Mouse (Mus musculus): ENCODE results near the gene Pdk1. TPM values are rescaled to one million over a fixed set of nuclear protein-coding genes. Genes with fewer than 3 reads are reported as not detected.

The Pdk1 gene
- polyA plus RNA-seq, 1 experiment from 2014 or later = 43.6 TPM

DNA sequence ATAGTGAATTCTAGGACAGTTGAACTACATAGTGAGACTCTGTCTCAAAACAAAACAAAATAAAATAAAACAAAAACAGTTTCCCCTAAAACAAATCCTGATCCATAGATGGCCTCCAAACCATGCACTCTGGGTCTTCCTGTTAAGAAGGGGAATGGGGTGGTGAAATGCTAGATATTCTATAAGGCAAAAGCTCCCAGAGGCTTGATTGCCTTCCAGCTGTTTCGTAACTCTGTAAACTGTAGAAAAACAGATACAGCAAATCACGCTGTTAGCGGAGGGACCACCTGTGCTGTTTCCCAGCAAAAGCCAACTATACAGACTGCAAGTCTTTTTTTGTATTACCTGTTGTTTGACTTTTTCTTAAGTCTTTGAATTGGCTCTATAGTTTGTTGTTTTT lies 6.0 kb upstream of the Pdk1 start:
- Histone ChIP-seq H3K4me2 (ENCODE audit: low read depth, low read length, severe bottlenecking) (no peak overlapping the region), H3K9ac (ENCODE audit: low read length) (no peak overlapping the region), H3K9me3 (ENCODE audit: control insufficient read depth, low read length) (no peaks in the 10 kb centered on the region), H3K27me3 (ENCODE audit: control insufficient read depth, insufficient read depth, low read length) (no peaks in the 10 kb centered on the region), H3K36me3 (ENCODE audit: control insufficient read depth, insufficient read depth, low read length) (no peaks in the 10 kb centered on the region), H3K4me3 (ENCODE audit: low read depth, low read length) (no peak overlapping the region), H3K27ac (ENCODE audit: low read depth, low read length) (no peak overlapping the region), H3K4me1 (replicated peaks; ENCODE audit: control insufficient read depth, insufficient read depth, low read length) (no peaks in the 10 kb centered on the region)
- DNase-seq (ENCODE audit: low spot score) = no peak
- ATAC-seq (replicated peaks; ENCODE audit: low FRiP score) = no peak
- WGBS = 88% methylated on average over 3 of the region's 3 CpGs

DNA sequence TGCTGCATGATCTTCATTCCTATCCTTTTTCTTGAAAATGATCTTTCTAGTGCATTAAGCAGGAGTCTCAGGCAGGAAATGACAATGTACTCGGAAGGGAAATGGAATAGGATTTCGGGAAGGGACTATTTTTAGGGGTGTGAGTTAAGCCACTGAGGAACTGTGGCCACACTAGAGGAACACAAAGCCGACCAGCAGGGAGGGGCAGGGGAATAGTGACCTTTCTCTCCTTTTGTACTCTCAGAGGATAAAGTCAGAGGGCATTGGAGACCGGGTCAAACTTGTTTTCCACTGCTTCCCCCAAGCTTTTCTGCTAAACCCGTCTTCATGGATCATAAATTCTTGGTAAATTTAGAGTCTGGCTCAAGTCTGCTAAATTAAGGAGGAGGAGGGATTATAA lies 5.5 kb upstream of the Pdk1 start:
- no peak overlapping the region for H3K4me2 ChIP-seq (ENCODE audit: low read depth, low read length, severe bottlenecking)
- DNase-seq (ENCODE audit: low spot score) = no peak
- no peak overlapping the region for H3K9ac ChIP-seq (ENCODE audit: low read length)
- H3K4me1 ChIP-seq (replicated peaks; ENCODE audit: control insufficient read depth, insufficient read depth, low read length) = no peaks in the 10 kb centered on the region
- H3K9me3 ChIP-seq (ENCODE audit: control insufficient read depth, low read length) = no peaks in the 10 kb centered on the region
- no peak for ATAC-seq (replicated peaks; ENCODE audit: low FRiP score)
- H3K4me3 ChIP-seq (ENCODE audit: low read depth, low read length) = no peak overlapping the region
- 8% methylated on average over 5 of the region's 5 CpGs for WGBS
- no peaks in the 10 kb centered on the region for H3K36me3 ChIP-seq (ENCODE audit: control insufficient read depth, insufficient read depth, low read length)
- no peak overlapping the region for H3K27ac ChIP-seq (ENCODE audit: low read depth, low read length)
- no peaks in the 10 kb centered on the region for H3K27me3 ChIP-seq (ENCODE audit: control insufficient read depth, insufficient read depth, low read length)

DNA sequence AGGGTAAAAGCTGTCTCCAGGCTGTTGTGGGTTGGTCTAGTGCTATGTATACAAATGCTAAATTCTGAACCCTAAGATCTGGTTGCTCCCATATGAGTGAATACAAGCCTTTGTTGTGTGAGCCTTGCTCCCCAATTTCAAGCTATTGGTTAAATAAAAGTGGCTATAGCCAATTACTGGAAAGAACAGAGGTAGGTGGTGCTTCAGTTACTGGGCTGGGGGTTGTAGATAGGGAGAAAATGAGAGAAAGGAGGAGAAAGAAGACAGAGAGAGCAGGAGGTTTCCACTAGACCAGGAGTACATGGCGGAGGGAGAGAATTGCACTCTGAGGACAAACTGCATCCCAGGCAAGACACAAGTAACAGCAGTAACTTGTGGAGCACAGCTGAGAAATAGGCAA lies 4.8 kb upstream of the Pdk1 start:
- Histone ChIP-seq H3K4me2 (ENCODE audit: low read depth, low read length, severe bottlenecking) (no peak overlapping the region), H3K36me3 (ENCODE audit: control insufficient read depth, insufficient read depth, low read length) (no peaks in the 10 kb centered on the region), H3K9me3 (ENCODE audit: control insufficient read depth, low read length) (no peaks in the 10 kb centered on the region), H3K9ac (ENCODE audit: low read length) (no peak overlapping the region), H3K27ac (ENCODE audit: low read depth, low read length) (no peak overlapping the region), H3K27me3 (ENCODE audit: control insufficient read depth, insufficient read depth, low read length) (no peaks in the 10 kb centered on the region), H3K4me3 (ENCODE audit: low read depth, low read length) (no peak overlapping the region), H3K4me1 (replicated peaks; ENCODE audit: control insufficient read depth, insufficient read depth, low read length) (no peaks in the 10 kb centered on the region)
- WGBS = 90% methylated on average over 1 of the region's 1 CpGs
- ATAC-seq (replicated peaks; ENCODE audit: low FRiP score) = no peak
- DNase-seq (ENCODE audit: low spot score) = no peak

DNA sequence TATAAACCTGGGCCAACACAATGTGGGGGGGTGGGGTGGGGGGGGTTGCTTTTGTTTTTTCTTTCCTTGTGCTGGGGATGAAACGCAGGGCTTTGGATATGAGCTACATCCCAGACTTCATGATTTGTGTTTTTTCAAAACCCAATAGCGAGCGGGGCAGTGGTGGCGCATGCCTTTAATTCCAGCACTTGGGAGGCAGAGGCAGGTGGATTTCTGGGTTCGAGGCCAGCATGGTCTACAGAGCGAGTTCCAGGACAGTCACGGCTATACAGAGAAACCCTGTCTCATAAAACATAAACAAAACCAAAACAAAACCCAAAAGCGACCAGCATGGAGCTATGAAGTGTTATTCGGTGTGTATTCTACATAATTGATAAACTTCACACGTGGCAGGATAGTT lies 883 bp upstream of the Pdk1 start:
- WGBS = 88% methylated on average over 10 of the region's 10 CpGs
- H3K4me1 ChIP-seq (replicated peaks; ENCODE audit: control insufficient read depth, insufficient read depth, low read length) = peaks cover 2% of the 10 kb centered on the region; the same call in 1 of the 2 replicates
- DNase-seq (ENCODE audit: low spot score) (no peak), ATAC-seq (replicated peaks; ENCODE audit: low FRiP score) (no peak)
- no peaks in the 10 kb centered on the region for H3K27me3 ChIP-seq (ENCODE audit: control insufficient read depth, insufficient read depth, low read length)
- H3K4me2 ChIP-seq (ENCODE audit: low read depth, low read length, severe bottlenecking) = peak overlapping the region; percentile 93; the same call in 1 of the 2 replicates
- H3K9ac ChIP-seq (ENCODE audit: low read length) = no peak overlapping the region
- no peak overlapping the region for H3K27ac ChIP-seq (ENCODE audit: low read depth, low read length)
- no peaks in the 10 kb centered on the region for H3K36me3 ChIP-seq (ENCODE audit: control insufficient read depth, insufficient read depth, low read length)
- no peaks in the 10 kb centered on the region for H3K9me3 ChIP-seq (ENCODE audit: control insufficient read depth, low read length)
- no peak overlapping the region; the same call in 1 of the 2 replicates for H3K4me3 ChIP-seq (ENCODE audit: low read depth, low read length)

DNA sequence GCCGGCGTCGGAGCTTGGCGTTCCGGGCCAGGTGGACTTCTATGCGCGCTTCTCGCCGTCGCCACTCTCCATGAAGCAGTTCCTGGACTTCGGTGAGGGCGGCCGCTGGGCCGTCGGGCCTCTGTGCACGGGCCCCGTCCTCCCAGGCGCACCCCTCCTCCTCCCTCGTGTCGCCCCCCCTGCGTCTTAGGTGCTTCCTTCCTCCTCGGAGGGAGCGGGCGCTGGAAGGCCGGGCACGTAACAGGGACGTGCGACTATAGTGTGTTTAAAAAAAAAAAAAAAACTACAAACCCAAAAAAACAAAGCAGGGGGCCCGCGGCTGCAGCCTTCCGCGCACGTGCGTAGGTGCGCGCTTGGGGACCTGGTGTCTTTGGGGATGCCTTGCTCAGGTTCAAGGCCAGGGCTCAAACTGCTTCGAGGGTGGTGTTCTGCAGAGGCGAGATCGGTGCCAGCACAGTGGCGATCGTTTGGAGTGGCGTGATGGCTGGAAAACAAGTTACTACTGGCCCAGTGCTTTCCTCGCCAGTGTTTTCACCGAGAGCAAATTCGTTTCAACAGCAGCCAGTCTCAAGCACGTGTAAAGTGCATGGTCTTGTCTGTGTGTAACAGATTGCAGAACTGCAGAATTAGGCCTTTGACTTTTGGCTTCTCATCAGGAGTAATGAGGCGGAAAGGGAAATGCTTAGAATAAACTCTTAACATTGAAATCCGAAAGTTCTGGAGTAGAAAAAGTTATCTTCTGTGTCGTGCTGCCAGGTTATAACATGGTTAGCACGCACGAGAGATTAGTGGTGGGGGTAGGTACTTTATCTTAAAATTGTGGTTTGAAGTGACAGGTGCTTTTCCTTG lies 674 bp downstream of the Pdk1 start:
- ATAC-seq (replicated peaks; ENCODE audit: low FRiP score) (peak; percentile 2; the same call in 1 of the 2 replicates), DNase-seq (ENCODE audit: low spot score) (no peak)
- Histone ChIP-seq H3K27ac (ENCODE audit: low read depth, low read length) (peak overlapping the region; percentile 57; the same call in 1 of the 2 replicates), H3K4me2 (ENCODE audit: low read depth, low read length, severe bottlenecking) (peak overlapping the region; percentile 93), H3K9me3 (ENCODE audit: control insufficient read depth, low read length) (no peaks in the 10 kb centered on the region), H3K4me3 (ENCODE audit: low read depth, low read length) (peak overlapping the region; percentile 73), H3K4me1 (replicated peaks; ENCODE audit: control insufficient read depth, insufficient read depth, low read length) (peaks cover 2% of the 10 kb centered on the region; the same call in 1 of the 2 replicates), H3K36me3 (ENCODE audit: control insufficient read depth, insufficient read depth, low read length) (no peaks in the 10 kb centered on the region), H3K27me3 (ENCODE audit: control insufficient read depth, insufficient read depth, low read length) (no peaks in the 10 kb centered on the region), H3K9ac (ENCODE audit: low read length) (peak overlapping the region; percentile 79)
- WGBS = 4% methylated on average over 47 of the region's 51 CpGs

DNA sequence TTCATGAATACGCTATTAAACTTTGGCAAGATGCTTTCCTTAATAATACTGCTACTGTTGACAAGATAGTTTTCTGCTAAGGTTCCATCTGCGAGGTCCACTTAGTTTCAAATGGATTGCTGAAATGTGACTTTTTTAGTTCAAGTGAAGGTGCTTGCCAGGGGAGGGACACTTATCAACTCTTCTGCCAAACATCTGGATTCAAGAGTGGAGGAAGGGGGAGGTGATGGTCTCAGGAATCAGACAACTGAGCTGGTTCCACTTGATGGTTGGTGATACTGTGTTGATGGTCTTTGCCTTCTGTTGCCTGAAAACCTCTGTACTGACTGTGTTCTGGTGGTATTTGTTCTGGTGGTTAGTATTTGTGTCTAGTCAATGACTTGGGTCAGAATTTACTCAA lies 1.4 kb downstream of the Pdk1 start:
- Histone ChIP-seq H3K27me3 (ENCODE audit: control insufficient read depth, insufficient read depth, low read length) (no peaks in the 10 kb centered on the region), H3K36me3 (ENCODE audit: control insufficient read depth, insufficient read depth, low read length) (no peaks in the 10 kb centered on the region), H3K9ac (ENCODE audit: low read length) (no peak overlapping the region), H3K9me3 (ENCODE audit: control insufficient read depth, low read length) (no peaks in the 10 kb centered on the region), H3K4me2 (ENCODE audit: low read depth, low read length, severe bottlenecking) (peak overlapping the region; percentile 93), H3K4me3 (ENCODE audit: low read depth, low read length) (0 out of 2 replicates have a peak overlapping the region, but pooled peaks have one; percentile 73), H3K4me1 (replicated peaks; ENCODE audit: control insufficient read depth, insufficient read depth, low read length) (peaks cover 2% of the 10 kb centered on the region; the same call in 1 of the 2 replicates), H3K27ac (ENCODE audit: low read depth, low read length) (no peak overlapping the region)
- whole genome bisulfite sequencing = 76% methylated on average over 2 of the region's 2 CpGs
- DNase-seq (ENCODE audit: low spot score) (no peak), ATAC-seq (replicated peaks; ENCODE audit: low FRiP score) (no peak)

DNA sequence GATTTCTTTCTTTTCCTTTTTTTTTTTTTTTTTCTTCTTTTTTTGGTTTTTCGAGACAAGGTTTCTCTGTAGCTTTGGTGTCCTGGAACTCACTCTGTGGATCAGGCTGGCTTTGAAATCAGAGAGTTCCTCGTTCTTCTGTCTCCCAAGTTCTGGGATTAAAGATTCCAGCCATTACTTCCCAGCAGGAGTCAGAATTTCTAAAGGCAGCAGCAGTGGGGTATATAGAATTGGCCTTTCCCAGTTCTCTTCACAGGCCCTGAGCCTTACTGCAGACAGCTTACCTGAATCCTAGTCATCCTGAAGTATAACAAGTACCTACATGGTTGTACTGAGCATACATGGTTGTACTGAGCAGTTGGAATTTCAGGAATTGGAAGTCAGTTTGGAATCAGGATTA lies 1.8 kb downstream of the Pdk1 start:
- ATAC-seq (replicated peaks; ENCODE audit: low FRiP score) (no peak), DNase-seq (ENCODE audit: low spot score) (no peak)
- Histone ChIP-seq H3K27ac (ENCODE audit: low read depth, low read length) (no peak overlapping the region), H3K9me3 (ENCODE audit: control insufficient read depth, low read length) (no peaks in the 10 kb centered on the region), H3K4me3 (ENCODE audit: low read depth, low read length) (no peak overlapping the region), H3K4me2 (ENCODE audit: low read depth, low read length, severe bottlenecking) (peak overlapping the region; percentile 26; the same call in 1 of the 2 replicates), H3K27me3 (ENCODE audit: control insufficient read depth, insufficient read depth, low read length) (no peaks in the 10 kb centered on the region), H3K36me3 (ENCODE audit: control insufficient read depth, insufficient read depth, low read length) (no peaks in the 10 kb centered on the region), H3K9ac (ENCODE audit: low read length) (no peak overlapping the region), H3K4me1 (replicated peaks; ENCODE audit: control insufficient read depth, insufficient read depth, low read length) (peaks cover 2% of the 10 kb centered on the region; the same call in 1 of the 2 replicates)
- 19% methylated on average over 2 of the region's 2 CpGs for WGBS

DNA sequence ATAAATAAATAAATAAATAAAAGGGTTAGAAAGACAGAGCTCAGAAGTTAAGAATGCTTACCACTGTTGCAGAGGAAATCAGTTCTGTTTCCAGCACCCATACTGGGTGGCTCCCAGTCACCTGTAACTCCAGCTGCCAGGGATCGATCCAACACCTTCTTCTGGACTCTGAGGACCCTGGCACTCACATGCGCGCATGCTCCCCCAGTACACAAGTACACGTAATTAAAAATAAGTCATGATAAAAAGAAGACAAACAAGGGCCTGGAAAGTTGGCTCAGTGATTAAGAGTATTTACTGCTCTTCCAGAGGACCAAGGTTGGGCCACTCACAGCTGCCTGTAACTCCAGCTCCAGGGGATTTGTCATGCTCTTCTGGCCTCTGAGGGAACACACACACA lies 4.8 kb downstream of the Pdk1 start:
- Histone ChIP-seq H3K27ac (ENCODE audit: low read depth, low read length) (no peak overlapping the region), H3K4me3 (ENCODE audit: low read depth, low read length) (no peak overlapping the region), H3K27me3 (ENCODE audit: control insufficient read depth, insufficient read depth, low read length) (no peaks in the 10 kb centered on the region), H3K36me3 (ENCODE audit: control insufficient read depth, insufficient read depth, low read length) (no peaks in the 10 kb centered on the region), H3K9ac (ENCODE audit: low read length) (no peak overlapping the region), H3K4me1 (replicated peaks; ENCODE audit: control insufficient read depth, insufficient read depth, low read length) (peaks cover 2% of the 10 kb centered on the region; the same call in 1 of the 2 replicates), H3K9me3 (ENCODE audit: control insufficient read depth, low read length) (no peaks in the 10 kb centered on the region), H3K4me2 (ENCODE audit: low read depth, low read length, severe bottlenecking) (no peak overlapping the region)
- 92% methylated on average over 4 of the region's 4 CpGs for WGBS
- ATAC-seq (replicated peaks; ENCODE audit: low FRiP score) (no peak), DNase-seq (ENCODE audit: low spot score) (no peak)

DNA sequence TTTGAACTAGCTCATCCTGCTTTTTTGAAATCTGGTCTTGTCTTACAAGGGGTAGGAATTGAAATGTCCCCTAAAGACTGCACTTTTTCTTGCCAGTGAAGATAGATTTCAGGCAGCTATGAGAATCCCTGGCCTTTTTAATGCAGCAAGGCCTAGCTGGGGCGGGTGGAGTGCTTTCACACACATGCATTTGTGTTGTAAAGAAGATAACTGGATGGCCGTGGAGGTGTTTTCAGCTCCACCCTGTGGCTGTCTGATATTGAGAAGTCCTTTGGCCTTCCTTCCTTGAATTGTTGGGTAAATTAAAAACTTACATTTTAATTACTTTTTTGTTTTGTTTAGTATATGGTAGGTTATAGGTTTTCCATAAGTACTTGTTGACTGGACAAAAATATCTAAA lies 5.4 kb downstream of the Pdk1 start:
- ATAC-seq (replicated peaks; ENCODE audit: low FRiP score) = no peak
- H3K36me3 ChIP-seq (ENCODE audit: control insufficient read depth, insufficient read depth, low read length) = no peaks in the 10 kb centered on the region

More for the DNA sequence above, 5.4 kb downstream of the Pdk1 start:
- 74% methylated on average over 2 of the region's 2 CpGs for WGBS
- no peak overlapping the region for H3K4me3 ChIP-seq (ENCODE audit: low read depth, low read length)
- no peaks in the 10 kb centered on the region for H3K27me3 ChIP-seq (ENCODE audit: control insufficient read depth, insufficient read depth, low read length)
- H3K9me3 ChIP-seq (ENCODE audit: control insufficient read depth, low read length) = no peaks in the 10 kb centered on the region
- no peak overlapping the region for H3K9ac ChIP-seq (ENCODE audit: low read length)
- no peak for DNase-seq (ENCODE audit: low spot score)
- peaks cover 2% of the 10 kb centered on the region; the same call in 1 of the 2 replicates for H3K4me1 ChIP-seq (replicated peaks; ENCODE audit: control insufficient read depth, insufficient read depth, low read length)
- no peak overlapping the region for H3K4me2 ChIP-seq (ENCODE audit: low read depth, low read length, severe bottlenecking)
- no peak overlapping the region for H3K27ac ChIP-seq (ENCODE audit: low read depth, low read length)

Data from forebrain, embryonic 11.5 days (tissue).